Mouse (Mus musculus) hindbrain, embryonic 14.5 days (tissue): ENCODE results near the gene Pex14. TPM values are rescaled to one million over a fixed set of nuclear protein-coding genes. Genes with fewer than 3 reads are reported as not detected.
A peak's percentile ranks its signal among the peaks of the same experiment; 100 is the strongest.

Experiments
- ATAC-seq: fragments of 200-750 bp; cut with Nextera tagmentation; 2 replicates; pipeline ENCODE4 v1.8.0; 2017; ENCODE audit warnings: moderate number of reproducible peaks, mild to moderate bottlenecking, moderate TSS enrichment, moderate library complexity; ENCODE audit not compliant: low FRiP score
- DNase-seq: peaks from one replicate; pipeline ENCODE4 v3.0.0-alpha.2; 2015; ENCODE audit warnings: low spot score
- H3K27ac ChIP-seq: fragments of 300-500 bp; sonication (generic); 2 replicates; pipeline ENCODE4 v1.5.1; 2014; ENCODE audit warnings: mild to moderate bottlenecking, moderate library complexity
- H3K27me3 ChIP-seq: fragments of 300-500 bp; sonication (generic); 2 replicates; pipeline ENCODE4 v1.6.1; 2014; ENCODE audit warnings: mild to moderate bottlenecking, low read length, mixed read lengths; ENCODE audit not compliant: control insufficient read depth, insufficient read depth
- H3K36me3 ChIP-seq: fragments of 300-500 bp; sonication (generic); replicated peaks from 2 replicates; pipeline ENCODE4 v1.6.1; 2014; ENCODE audit not compliant: control insufficient read depth, insufficient read depth
- H3K4me1 ChIP-seq: fragments of 300-500 bp; sonication (generic); replicated peaks from 2 replicates; pipeline ENCODE4 v1.6.1; 2014; ENCODE audit warnings: antibody characterized with exemption, low read length, mixed read lengths; ENCODE audit not compliant: control insufficient read depth, insufficient read depth
- H3K4me2 ChIP-seq: fragments of 300-500 bp; sonication (generic); replicated peaks from 2 replicates; pipeline ENCODE4 v1.6.1; 2014; ENCODE audit warnings: mild to moderate bottlenecking, moderate library complexity
- H3K4me3 ChIP-seq: fragments of 300-500 bp; sonication (generic); replicated peaks from 2 replicates; pipeline ENCODE4 v1.5.1; 2014; ENCODE audit warnings: mild to moderate bottlenecking, low read length
- H3K9ac ChIP-seq: fragments of 300-500 bp; sonication (generic); 2 replicates; pipeline ENCODE4 v1.6.1; 2014
- H3K9me3 ChIP-seq: fragments of 300-500 bp; sonication (generic); 2 replicates; pipeline ENCODE4 v1.6.1; 2016; ENCODE audit warnings: low read length; ENCODE audit not compliant: control insufficient read depth
- WGBS: fragments of 180-500 bp; shearing (Covaris S2); extraction: QIAGEN DNeasy Blood & Tissue Kit; methylation state at CpG from one replicate; pipeline ENCODE4 v1.1.7; 2014; 5-methylcytosine and 5-hydroxymethylcytosine counted together
- polyA plus RNA-seq: library from polyadenylated mRNA; unstranded; fragments of >200 nt; fragmentation: Nextera tagmentation; extraction: Ambion mirVana; gene quantifications from 2 replicates; pipeline ENCODE4 v1.2.1, GENCODE M21; 2014

The Pex14 gene
- polyA plus RNA-seq, 1 experiment from 2014 or later, result 47.0 TPM

- Histone ChIP-seq H3K36me3 (no peaks in the 10 kb centered on the region), H3K27ac (no peak overlapping the region), H3K4me3 (no peak overlapping the region), H3K4me2 (no peak overlapping the region), H3K4me1 (peaks cover 34% of the 10 kb centered on the region), H3K27me3 (no peaks in the 10 kb centered on the region), H3K9me3 (no peaks in the 10 kb centered on the region), H3K9ac (no peak overlapping the region)
- WGBS, result 57% methylated on average over 21 of the region's 21 CpGs
- DNase-seq (no peak), ATAC-seq (no peak)
Observed at GRCm38 (mm10) chr4:149062406-149063318, 37.0 kb downstream of the Pex14 start.

GRCm38 (mm10) chr4:149061432-149061718 is 38.3 kb downstream of the Pex14 start:
- no peak overlapping the region for H3K4me3 ChIP-seq
- no peak overlapping the region; the same call in 1 of the 2 replicates for H3K27ac ChIP-seq
- peaks cover 45% of the 10 kb centered on the region for H3K4me1 ChIP-seq
- H3K9me3 ChIP-seq, result no peaks in the 10 kb centered on the region
- no peak overlapping the region for H3K4me2 ChIP-seq
- DNase-seq (no peak), ATAC-seq (no peak)
- 61% methylated on average over 13 of the region's 13 CpGs for WGBS
- no peaks in the 10 kb centered on the region for H3K36me3 ChIP-seq
- no peak overlapping the region for H3K9ac ChIP-seq
- no peaks in the 10 kb centered on the region for H3K27me3 ChIP-seq

GRCm38 (mm10) chr4:149060621-149061431 is 38.9 kb downstream of the Pex14 start:
- Histone ChIP-seq H3K36me3 (no peaks in the 10 kb centered on the region), H3K27me3 (no peaks in the 10 kb centered on the region), H3K27ac (no peak overlapping the region; the same call in 1 of the 2 replicates), H3K9ac (no peak overlapping the region), H3K4me2 (no peak overlapping the region; the same call in 1 of the 2 replicates), H3K4me3 (no peak overlapping the region), H3K9me3 (no peaks in the 10 kb centered on the region), H3K4me1 (peaks cover 45% of the 10 kb centered on the region)
- WGBS, result 26% methylated on average over 14 of the region's 14 CpGs
- no peak for ATAC-seq
- peak; percentile 58 for DNase-seq

DNA sequence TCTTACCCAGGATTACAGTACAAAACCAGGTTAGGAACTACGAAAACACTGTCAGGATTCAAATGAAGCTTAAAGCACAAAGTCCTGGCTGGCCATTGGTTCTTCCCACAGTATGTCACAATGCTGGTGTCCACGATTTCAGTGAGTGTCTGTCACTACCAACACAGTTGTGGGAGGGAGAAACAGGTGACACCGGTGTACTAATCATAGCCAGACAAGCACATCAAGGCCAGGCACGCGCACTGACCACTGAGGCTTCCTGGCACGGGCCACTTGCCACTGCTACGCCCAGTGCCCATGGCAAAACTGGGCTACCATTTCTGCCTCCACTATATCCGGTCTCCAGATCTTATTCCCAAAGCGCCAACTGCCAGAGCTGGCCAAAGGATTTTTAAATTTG is 40.0 kb downstream of the Pex14 start:
- Histone ChIP-seq H3K27ac (no peak overlapping the region), H3K4me1 (peaks cover 45% of the 10 kb centered on the region), H3K4me3 (no peak overlapping the region), H3K9me3 (no peaks in the 10 kb centered on the region), H3K36me3 (no peaks in the 10 kb centered on the region), H3K27me3 (no peaks in the 10 kb centered on the region), H3K9ac (no peak overlapping the region), H3K4me2 (no peak overlapping the region)
- no peak for DNase-seq
- WGBS, result 92% methylated on average over 9 of the region's 9 CpGs
- no peak for ATAC-seq

- H3K27me3 ChIP-seq, result no peaks in the 10 kb centered on the region
- no peak overlapping the region for H3K27ac ChIP-seq
- ATAC-seq, result no peak
- H3K9ac ChIP-seq, result peak overlapping the region; percentile 13; the same call in 1 of the 2 replicates
- peaks cover 45% of the 10 kb centered on the region for H3K4me1 ChIP-seq
- DNase-seq, result no peak
- H3K4me2 ChIP-seq, result no peak overlapping the region
- H3K36me3 ChIP-seq, result no peaks in the 10 kb centered on the region
- no peak overlapping the region for H3K4me3 ChIP-seq
- 46% methylated on average over 7 of the region's 7 CpGs for WGBS
- H3K9me3 ChIP-seq, result no peaks in the 10 kb centered on the region
Observed at GRCm38 (mm10) chr4:149058298-149058697, 41.4 kb downstream of the Pex14 start.

DNA sequence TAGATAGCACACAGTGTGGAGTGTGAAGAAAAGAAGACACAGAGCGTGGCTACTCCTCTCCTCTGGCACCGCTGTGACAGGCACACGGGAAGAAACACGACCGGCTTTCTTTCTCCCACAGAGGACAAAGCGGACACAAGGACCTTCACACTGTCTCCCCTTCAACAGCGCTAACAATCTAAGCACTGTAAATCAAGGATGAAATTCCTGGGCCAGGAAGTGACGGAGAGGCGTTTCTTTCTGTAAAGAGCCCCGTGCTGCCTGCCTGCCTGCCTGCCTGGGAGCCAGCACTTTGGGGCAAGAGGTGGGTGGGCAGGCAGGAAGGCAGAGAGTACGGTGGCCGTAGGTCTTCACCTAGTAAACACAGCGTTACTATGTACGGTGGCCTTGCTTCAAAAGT is 42.2 kb downstream of the Pex14 start:
- Histone ChIP-seq H3K4me2 (no peak overlapping the region), H3K4me1 (peaks cover 44% of the 10 kb centered on the region), H3K9me3 (no peaks in the 10 kb centered on the region), H3K4me3 (no peak overlapping the region), H3K27ac (no peak overlapping the region), H3K27me3 (no peaks in the 10 kb centered on the region), H3K36me3 (no peaks in the 10 kb centered on the region), H3K9ac (no peak overlapping the region; the same call in 1 of the 2 replicates)
- WGBS, result 37% methylated on average over 14 of the region's 14 CpGs
- ATAC-seq, result no peak
- no peak for DNase-seq

DNA sequence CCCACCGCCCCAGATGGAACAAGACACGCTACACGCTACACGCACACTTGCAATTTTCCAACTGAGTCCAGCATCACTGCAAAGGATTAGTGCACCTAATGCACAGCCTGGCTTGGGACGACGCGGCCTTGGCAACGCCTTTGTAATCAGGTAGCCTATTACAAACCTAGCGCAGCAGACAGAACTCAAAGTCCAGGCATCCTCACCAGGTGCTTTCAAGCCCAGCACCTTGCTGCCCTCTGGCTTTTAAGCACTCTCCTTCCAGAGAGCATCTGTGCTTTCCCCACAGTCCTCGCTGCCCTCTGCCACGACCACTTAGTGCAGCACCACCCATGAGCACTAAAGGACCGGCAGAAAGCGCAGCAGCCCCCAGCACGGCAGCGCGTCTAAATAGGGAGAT is 42.7 kb downstream of the Pex14 start:
- no peak for DNase-seq
- H3K4me3 ChIP-seq, result no peak overlapping the region

GRCm38 (mm10) chr4:149055847-149056246 is 43.8 kb downstream of the Pex14 start:
- 55% methylated on average over 6 of the region's 6 CpGs for WGBS
- ATAC-seq (no peak), DNase-seq (no peak)
- Histone ChIP-seq H3K4me2 (no peak overlapping the region), H3K9ac (no peak overlapping the region), H3K36me3 (no peaks in the 10 kb centered on the region), H3K27ac (no peak overlapping the region), H3K4me1 (peaks cover 30% of the 10 kb centered on the region), H3K9me3 (no peaks in the 10 kb centered on the region), H3K4me3 (no peak overlapping the region), H3K27me3 (peaks cover 4% of the 10 kb centered on the region; the same call in 1 of the 2 replicates)

More for the DNA sequence above, 42.7 kb downstream of the Pex14 start:
- no peaks in the 10 kb centered on the region for H3K36me3 ChIP-seq
- peaks cover 39% of the 10 kb centered on the region for H3K4me1 ChIP-seq
- H3K9ac ChIP-seq, result no peak overlapping the region; the same call in 1 of the 2 replicates
- H3K9me3 ChIP-seq, result no peaks in the 10 kb centered on the region
- ATAC-seq, result no peak
- H3K4me2 ChIP-seq, result no peak overlapping the region
- 70% methylated on average over 16 of the region's 16 CpGs for WGBS
- no peak overlapping the region for H3K27ac ChIP-seq
- no peaks in the 10 kb centered on the region for H3K27me3 ChIP-seq
